Mouse (Mus musculus) limb, embryonic 12.5 days (tissue): ENCODE results near the gene Klhl5. TPM values are rescaled to one million over a fixed set of nuclear protein-coding genes. Genes with fewer than 3 reads are reported as not detected.

Experiments used
- ATAC-seq: fragments of 200-750 bp; cut with Nextera tagmentation; 2 replicates; pipeline ENCODE4 v1.8.0; 2017; ENCODE audit warnings: low read depth, moderate TSS enrichment; ENCODE audit not compliant: insufficient number of reproducible peaks, insufficient read depth, low FRiP score, low TSS enrichment
- H3K27ac ChIP-seq: fragments of 300-500 bp; sonication (generic); 2 replicates; pipeline ENCODE4 v1.5.1; 2016; ENCODE audit warnings: mild to moderate bottlenecking, moderate library complexity
- H3K27me3 ChIP-seq: fragments of 300-500 bp; sonication (generic); 2 replicates; pipeline ENCODE4 v1.6.1; 2016; ENCODE audit warnings: mild to moderate bottlenecking, moderate library complexity
- H3K36me3 ChIP-seq: fragments of 300-500 bp; sonication (generic); 2 replicates; pipeline ENCODE4 v1.6.1; 2016; ENCODE audit warnings: mild to moderate bottlenecking, moderate library complexity
- H3K4me1 ChIP-seq: fragments of 300-500 bp; sonication (generic); replicated peaks from 2 replicates; pipeline ENCODE4 v1.6.1; 2016
- H3K4me2 ChIP-seq: fragments of 300-500 bp; sonication (generic); 2 replicates; pipeline ENCODE4 v1.6.1; 2016; ENCODE audit warnings: mild to moderate bottlenecking, moderate library complexity
- H3K4me3 ChIP-seq: fragments of 300-500 bp; sonication (generic); replicated peaks from 2 replicates; pipeline ENCODE4 v1.5.1; 2016; ENCODE audit warnings: mild to moderate bottlenecking
- H3K9ac ChIP-seq: fragments of 300-500 bp; sonication (generic); replicated peaks from 2 replicates; pipeline ENCODE4 v1.6.1; 2016; ENCODE audit warnings: mild to moderate bottlenecking, moderate library complexity
- H3K9me3 ChIP-seq: fragments of 300-500 bp; sonication (generic); 2 replicates; pipeline ENCODE4 v1.6.1; 2016; ENCODE audit warnings: mild to moderate bottlenecking, moderate library complexity
- WGBS: fragments of 180-500 bp; shearing (Covaris S2); methylation state at CpG from one replicate; pipeline ENCODE4 v1.1.7; 2016; 5-methylcytosine and 5-hydroxymethylcytosine counted together
- polyA plus RNA-seq: library from polyadenylated mRNA; unstranded; fragments of >200 nt; fragmentation: Nextera tagmentation; extraction: Ambion mirVana; gene quantifications from 2 replicates; pipeline ENCODE4 v1.2.1, GENCODE M21; 2016

Gene Klhl5
- polyA plus RNA-seq, 1 experiment from 2014 or later: 24.8 TPM

DNA sequence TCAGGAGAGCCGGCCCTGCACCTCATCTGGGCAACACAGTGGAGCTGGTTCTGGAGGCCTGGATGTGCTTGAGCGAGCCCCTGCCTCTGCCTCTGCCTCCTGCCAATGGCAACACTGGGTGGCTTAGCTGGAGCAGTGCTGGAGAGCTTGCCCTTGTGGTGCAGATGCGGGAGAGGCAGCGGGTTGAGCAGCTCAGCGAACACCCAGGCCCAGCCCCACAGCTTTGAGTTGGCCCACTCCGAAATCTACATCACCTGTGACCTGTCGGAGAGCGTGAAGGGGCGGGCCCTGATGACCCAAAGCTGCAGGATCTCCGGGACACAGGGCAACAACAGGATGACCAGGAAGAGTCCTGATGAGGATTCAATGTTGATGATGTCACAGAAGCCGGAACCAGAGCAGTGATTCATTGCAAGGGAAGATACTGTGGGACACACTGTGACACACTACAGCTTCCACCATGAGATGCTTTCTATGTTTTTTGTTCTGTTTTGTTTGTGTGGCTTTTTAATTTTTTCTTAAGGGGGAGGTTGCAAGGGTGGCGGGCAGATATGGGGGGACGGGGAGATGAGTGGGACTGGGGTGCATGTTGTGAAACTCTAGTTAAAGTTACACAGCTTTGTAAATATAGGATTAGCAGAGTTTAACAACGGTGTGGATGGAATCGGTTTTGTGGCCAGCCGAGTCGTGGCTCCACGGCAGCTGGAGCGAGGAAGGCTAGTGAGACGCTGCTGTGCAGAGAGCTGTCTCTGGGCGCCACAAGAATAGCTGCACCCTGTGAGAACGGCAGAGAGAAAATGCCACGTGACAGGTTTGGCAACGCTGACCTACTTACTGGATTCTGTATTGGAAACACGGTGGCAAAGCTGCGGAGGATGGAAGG, 67.9 kb downstream of the Klhl5 start:
- no peak overlapping the region for H3K4me3 ChIP-seq
- no peak for ATAC-seq
- no peaks in the 10 kb centered on the region for H3K9me3 ChIP-seq
- no peaks in the 10 kb centered on the region for H3K27me3 ChIP-seq
- no peak overlapping the region for H3K27ac ChIP-seq
- peaks cover 30% of the 10 kb centered on the region for H3K4me1 ChIP-seq
- H3K9ac ChIP-seq: no peak overlapping the region
- no peaks in the 10 kb centered on the region for H3K36me3 ChIP-seq
- no peak overlapping the region for H3K4me2 ChIP-seq
- 68% methylated on average over 26 of the region's 26 CpGs for WGBS

DNA sequence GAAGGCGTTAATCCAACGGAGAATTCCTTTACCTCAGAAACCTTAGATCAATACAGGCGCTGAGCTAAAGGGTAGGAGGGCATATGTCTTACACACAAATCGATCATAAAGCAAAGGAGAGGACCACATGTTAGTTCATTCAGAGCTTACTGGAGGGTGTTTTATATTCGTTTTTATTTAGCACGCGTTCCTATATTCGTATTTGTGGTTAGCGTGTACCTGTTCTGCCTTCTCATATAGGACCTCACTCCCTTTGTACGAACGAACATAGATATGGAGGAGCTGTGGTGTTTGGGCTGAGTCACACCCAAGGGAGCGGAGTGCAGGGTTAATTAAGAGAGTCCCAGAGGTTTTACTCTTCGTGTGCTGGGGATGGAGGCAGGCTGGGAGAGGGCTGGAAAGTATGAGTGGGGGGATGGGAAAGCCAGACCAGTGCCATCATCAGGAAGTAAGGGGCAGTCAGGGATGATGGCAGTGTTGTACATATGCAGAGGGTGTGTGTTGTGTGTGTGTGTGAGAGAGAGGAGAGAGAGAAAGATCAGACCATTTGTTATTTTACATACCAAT, 68.7 kb downstream of the Klhl5 start:
- Histone ChIP-seq H3K27me3 (no peaks in the 10 kb centered on the region), H3K36me3 (no peaks in the 10 kb centered on the region), H3K9me3 (no peaks in the 10 kb centered on the region), H3K4me1 (peaks cover 31% of the 10 kb centered on the region), H3K27ac (no peak overlapping the region), H3K4me2 (no peak overlapping the region), H3K4me3 (no peak overlapping the region), H3K9ac (no peak overlapping the region)
- 69% methylated on average over 13 of the region's 13 CpGs for WGBS
- ATAC-seq: no peak

DNA sequence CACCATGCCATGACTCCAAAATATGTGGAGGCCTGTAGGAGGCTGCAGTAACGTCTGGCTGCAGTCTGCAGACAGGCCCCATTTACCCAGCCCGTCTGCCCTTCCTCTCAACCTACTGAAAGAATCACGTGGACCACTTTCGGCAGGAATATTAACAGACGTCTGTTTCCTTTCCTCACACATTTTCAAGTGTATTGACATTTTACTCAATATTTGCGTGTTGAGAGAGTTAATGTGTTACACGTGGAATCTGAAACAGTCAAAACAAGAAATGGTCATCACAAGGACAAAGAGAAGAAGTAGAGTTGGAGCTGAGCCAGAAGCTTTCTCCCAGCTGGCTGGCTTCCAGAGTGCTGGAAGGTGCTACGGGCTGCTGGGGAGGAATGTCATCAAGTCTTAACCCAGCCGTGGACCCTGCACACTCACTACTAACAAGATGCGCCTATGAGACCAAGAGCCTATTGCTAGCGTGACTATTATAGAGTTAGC, 69.7 kb downstream of the Klhl5 start:
- H3K27ac ChIP-seq: peak overlapping the region; percentile 59
- no peak overlapping the region for H3K9ac ChIP-seq
- no peaks in the 10 kb centered on the region for H3K27me3 ChIP-seq
- H3K4me3 ChIP-seq: no peak overlapping the region
- H3K9me3 ChIP-seq: no peaks in the 10 kb centered on the region
- H3K36me3 ChIP-seq: no peaks in the 10 kb centered on the region
- peak; percentile 71; the same call in 1 of the 2 replicates for ATAC-seq
- peaks cover 40% of the 10 kb centered on the region for H3K4me1 ChIP-seq
- peak overlapping the region; percentile 15; the same call in 1 of the 2 replicates for H3K4me2 ChIP-seq
- 47% methylated on average over 11 of the region's 11 CpGs for WGBS

DNA sequence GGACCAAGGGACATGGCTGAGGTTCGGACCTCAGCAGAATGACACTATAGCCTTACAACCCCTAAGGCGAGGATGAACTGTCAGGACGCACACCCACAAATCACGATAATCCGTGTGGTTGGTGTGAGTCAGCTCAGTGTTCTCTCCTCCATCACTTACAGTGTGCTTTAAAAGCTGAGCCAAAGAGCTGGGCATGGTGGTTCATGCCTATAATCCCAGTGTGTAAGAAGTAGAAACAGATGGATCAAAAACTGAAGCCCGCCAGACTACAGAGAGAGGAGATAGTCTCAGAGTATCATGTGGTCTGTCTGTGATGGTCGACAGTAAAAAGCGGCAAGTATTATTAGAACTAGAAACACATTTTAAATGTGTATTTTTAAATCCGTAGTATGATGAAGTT, 71.1 kb downstream of the Klhl5 start:
- Histone ChIP-seq H3K9me3 (no peaks in the 10 kb centered on the region; the same call in 1 of the 2 replicates), H3K4me3 (no peak overlapping the region), H3K4me1 (peaks cover 40% of the 10 kb centered on the region), H3K4me2 (no peak overlapping the region), H3K27ac (no peak overlapping the region), H3K9ac (no peak overlapping the region), H3K36me3 (no peaks in the 10 kb centered on the region), H3K27me3 (no peaks in the 10 kb centered on the region)
- 88% methylated on average over 9 of the region's 9 CpGs for WGBS
- no peak for ATAC-seq

DNA sequence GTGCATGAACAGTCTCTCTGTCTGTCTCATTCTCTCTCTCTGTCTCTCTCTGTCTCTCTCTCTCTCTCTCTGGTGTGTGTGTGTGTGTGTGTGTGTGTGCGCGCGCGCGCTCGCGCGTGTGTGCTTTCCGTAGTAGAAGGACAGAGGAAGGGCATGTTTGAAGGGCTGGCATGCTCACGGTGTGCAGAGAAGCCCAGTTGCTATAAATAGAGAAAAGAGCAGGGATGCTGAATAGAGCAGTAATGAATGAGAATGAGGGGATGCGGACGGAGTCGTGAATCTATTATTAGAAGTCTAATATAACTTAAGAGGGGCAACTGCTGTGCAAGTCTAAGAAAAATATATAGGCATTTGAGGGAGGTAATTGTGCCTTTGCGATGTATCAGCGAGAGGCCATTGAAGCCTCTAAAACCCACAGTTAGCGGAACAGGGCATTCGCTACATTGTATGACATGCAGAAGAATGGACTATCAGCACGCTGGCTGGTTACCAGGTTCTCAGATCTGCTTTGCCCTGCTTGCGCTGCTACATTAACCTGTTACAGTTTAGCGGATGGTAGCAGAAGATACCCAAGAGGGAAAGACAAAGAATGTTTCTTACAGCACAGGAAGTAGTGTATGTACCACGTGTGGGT, 73.9 kb downstream of the Klhl5 start:
- Histone ChIP-seq H3K27ac (peak overlapping the region; percentile 64), H3K36me3 (no peaks in the 10 kb centered on the region), H3K4me1 (peaks cover 28% of the 10 kb centered on the region), H3K9ac (no peak overlapping the region), H3K27me3 (no peaks in the 10 kb centered on the region), H3K9me3 (no peaks in the 10 kb centered on the region; the same call in 1 of the 2 replicates), H3K4me3 (no peak overlapping the region), H3K4me2 (no peak overlapping the region)
- 79% methylated on average over 21 of the region's 21 CpGs for WGBS
- no peak for ATAC-seq

DNA sequence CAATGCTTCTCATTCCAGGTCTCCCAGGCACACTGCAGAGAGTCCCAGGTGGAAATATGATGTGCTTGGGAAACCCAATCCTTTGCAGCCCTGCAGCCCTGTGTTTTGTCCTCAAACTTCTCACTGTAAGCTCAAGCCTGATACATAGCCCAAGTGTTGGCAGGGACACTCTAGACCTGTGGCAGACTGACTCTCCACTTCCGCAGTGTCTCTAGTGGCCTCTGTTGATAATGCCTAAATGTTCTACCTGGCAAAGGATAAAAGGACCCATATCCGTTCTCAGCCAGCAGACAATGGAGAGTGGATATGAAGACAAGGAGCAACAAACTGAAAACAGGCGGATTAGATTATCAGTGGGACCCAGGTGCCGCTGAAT, 74.4 kb downstream of the Klhl5 start:
- Histone ChIP-seq H3K9me3 (no peaks in the 10 kb centered on the region; the same call in 1 of the 2 replicates), H3K9ac (no peak overlapping the region), H3K27me3 (no peaks in the 10 kb centered on the region), H3K4me1 (peaks cover 25% of the 10 kb centered on the region), H3K4me3 (no peak overlapping the region), H3K36me3 (no peaks in the 10 kb centered on the region), H3K27ac (no peak overlapping the region), H3K4me2 (no peak overlapping the region)
- no peak for ATAC-seq
- 82% methylated on average over 4 of the region's 4 CpGs for WGBS

DNA sequence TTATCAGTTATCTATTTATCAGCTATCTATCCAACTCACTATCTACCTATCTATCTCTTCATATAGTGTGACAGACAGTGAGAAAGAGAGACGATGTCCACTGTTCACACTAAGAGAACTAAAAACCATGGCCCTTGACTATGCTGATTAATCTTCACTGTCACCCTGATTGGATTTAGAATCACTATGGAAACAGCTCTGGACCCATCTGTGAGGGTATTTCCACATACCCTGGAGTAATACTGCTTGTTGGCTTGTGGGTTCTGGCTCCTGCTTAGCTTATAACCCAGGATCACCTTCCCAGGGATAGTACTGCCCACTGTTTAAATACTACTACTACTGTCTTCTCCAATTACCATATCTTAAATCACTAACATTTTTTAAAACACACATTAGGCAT, 74.9 kb downstream of the Klhl5 start:
- no peak overlapping the region for H3K4me3 ChIP-seq
- WGBS: 94% methylated on average over 1 of the region's 1 CpGs
- H3K4me2 ChIP-seq: no peak overlapping the region
- H3K36me3 ChIP-seq: no peaks in the 10 kb centered on the region
- H3K27ac ChIP-seq: no peak overlapping the region
- no peaks in the 10 kb centered on the region; the same call in 1 of the 2 replicates for H3K9me3 ChIP-seq
- no peak for ATAC-seq
- peaks cover 20% of the 10 kb centered on the region for H3K4me1 ChIP-seq
- no peak overlapping the region for H3K9ac ChIP-seq
- H3K27me3 ChIP-seq: no peaks in the 10 kb centered on the region

DNA sequence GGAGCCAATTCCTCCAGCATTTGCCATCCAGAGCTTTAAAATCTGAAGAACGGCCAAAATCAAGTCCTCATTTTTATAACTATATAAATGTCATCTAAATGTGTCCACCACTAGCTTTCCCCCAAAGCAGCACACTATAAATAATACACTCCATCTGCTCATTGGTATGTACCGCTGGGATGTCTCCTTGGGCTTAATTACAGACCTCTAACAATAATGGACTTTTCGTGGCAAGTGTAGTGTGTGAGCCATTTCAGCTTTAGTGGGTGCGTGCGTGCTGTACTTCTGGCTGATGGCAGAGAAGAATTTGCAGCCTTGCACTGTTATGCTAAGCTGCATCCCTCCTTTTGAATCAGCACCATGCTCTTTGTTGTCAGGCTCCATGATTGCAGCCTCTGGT, 84.3 kb downstream of the Klhl5 start:
- H3K27ac ChIP-seq: no peak overlapping the region
- H3K9ac ChIP-seq: no peak overlapping the region
- H3K36me3 ChIP-seq: no peaks in the 10 kb centered on the region
- 85% methylated on average over 5 of the region's 5 CpGs for WGBS
- H3K4me3 ChIP-seq: no peak overlapping the region
- no peak overlapping the region for H3K4me2 ChIP-seq
- ATAC-seq: no peak
- H3K9me3 ChIP-seq: peaks cover 5% of the 10 kb centered on the region
- H3K27me3 ChIP-seq: no peaks in the 10 kb centered on the region
- H3K4me1 ChIP-seq: no peaks in the 10 kb centered on the region

DNA sequence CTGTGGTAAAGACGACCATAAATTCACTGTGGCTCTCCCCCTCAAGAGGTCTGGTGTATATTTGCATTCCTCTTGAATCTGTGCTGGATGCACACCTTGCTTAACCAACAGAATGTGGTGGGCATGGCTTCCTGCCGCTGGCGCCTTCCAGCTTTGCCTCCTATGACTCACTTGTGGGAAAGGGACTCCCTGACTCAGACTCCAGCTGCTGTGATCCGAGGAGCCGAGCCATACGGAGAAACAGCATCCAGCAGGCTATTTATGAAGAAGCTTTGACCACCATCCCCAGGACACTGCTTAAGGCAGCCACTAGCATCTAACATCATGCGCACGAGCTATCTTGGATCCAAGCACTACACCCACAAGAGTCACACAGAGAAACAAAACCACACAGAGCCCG, 87.1 kb downstream of the Klhl5 start:
- Histone ChIP-seq H3K9me3 (peaks cover 5% of the 10 kb centered on the region), H3K4me1 (0 out of 2 replicates have a peak, but pooled peaks cover 5% of the 10 kb centered on the region), H3K36me3 (no peaks in the 10 kb centered on the region), H3K4me2 (no peak overlapping the region), H3K27me3 (no peaks in the 10 kb centered on the region), H3K4me3 (no peak overlapping the region), H3K27ac (no peak overlapping the region), H3K9ac (no peak overlapping the region)
- ATAC-seq: no peak
- whole genome bisulfite sequencing: 85% methylated on average over 9 of the region's 9 CpGs

DNA sequence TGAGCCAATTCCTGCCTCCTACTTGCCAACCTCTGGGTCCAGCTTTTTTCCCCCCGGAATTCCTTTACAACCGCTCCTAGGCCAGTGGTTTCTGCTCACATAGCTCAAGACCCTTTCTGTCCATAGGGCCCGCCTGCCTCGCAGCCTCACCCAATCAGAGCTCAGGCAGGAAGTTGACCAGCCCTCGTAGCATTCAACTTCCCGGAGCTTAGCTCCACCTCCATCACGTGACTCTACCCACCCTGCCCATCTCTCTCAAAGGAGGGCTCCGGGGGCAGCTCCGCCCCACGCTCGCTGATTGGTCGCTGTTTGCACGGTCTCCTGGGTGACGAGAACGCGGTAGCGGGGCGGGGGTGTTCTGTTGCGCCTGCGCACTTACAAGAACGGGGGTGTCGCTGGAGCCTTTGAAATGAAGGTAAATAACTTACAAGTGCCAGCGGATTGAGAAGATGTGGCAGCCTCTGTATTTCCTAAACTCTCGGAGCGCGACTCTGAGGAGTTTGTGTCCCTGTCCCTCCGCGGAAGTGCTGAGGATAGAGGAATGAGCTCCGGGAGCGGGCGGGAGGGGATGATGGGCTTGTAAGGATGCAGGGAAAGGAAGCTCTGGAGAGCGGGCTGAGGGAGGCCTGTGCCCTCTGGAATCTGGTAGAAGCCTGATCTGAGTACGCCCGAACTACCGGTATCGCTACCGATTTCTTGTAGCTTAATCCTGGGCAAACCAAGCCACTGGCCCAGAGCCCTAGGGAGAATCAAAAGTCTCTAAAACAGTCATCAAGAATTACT, 92.2 kb downstream of the Klhl5 start, which contains the start of gene Wdr19:
Wdr19 (plus strand) TSS at position 351 of the 783 bp plus-strand sequence.
- under 1% methylated on average over 37 of the region's 37 CpGs for WGBS
- ATAC-seq: peak; percentile 99
- no peaks in the 10 kb centered on the region for H3K9me3 ChIP-seq
- peak within 1 kb of the TSS; percentile 70 for H3K4me2 ChIP-seq
- no peaks in the 10 kb centered on the region for H3K27me3 ChIP-seq
- H3K36me3 ChIP-seq: peaks cover 5% of the 10 kb centered on the region; the same call in 1 of the 2 replicates
- peaks cover 11% of the 10 kb centered on the region; the same call in 1 of the 2 replicates for H3K4me1 ChIP-seq
- peak within 1 kb of the TSS; percentile 74 for H3K27ac ChIP-seq
- H3K4me3 ChIP-seq: peak within 1 kb of the TSS; percentile 50
- peak within 1 kb of the TSS; percentile 63 for H3K9ac ChIP-seq
